Mouse (Mus musculus) heart, embryonic 14.5 days (tissue): ENCODE measurements around the gene Slc25a42. TPM values are rescaled to one million over a fixed set of nuclear protein-coding genes. Genes with fewer than 3 reads are reported as not detected.
"Not testable (repeated sequence)": the region's sequence is repeated elsewhere in the genome, so short reads cannot be mapped to it uniquely, and the experiment has no call there.

Experiments used
- ATAC-seq: fragments of 200-750 bp; cut with Nextera tagmentation; 2 replicates; pipeline ENCODE4 v1.8.0; 2017; ENCODE audit warnings: low read depth, moderate TSS enrichment; ENCODE audit not compliant: insufficient number of reproducible peaks, insufficient read depth, low FRiP score
- H3K27ac ChIP-seq, 2 experiments: fragments of 200-500 bp in 1 of 2; fragments of 300-500 bp in 1 of 2; sonication (generic) in 1 of 2; replicated peaks in 1 of 2; 2 replicates each; pipeline ENCODE4 v1.5.1; 2012 to 2014; ENCODE audit warnings: low read depth in 2 of 2, low read length in 2 of 2, control low read depth in 1 of 2, mild to moderate bottlenecking in 1 of 2, mixed read lengths in 1 of 2; ENCODE audit not compliant: control insufficient read depth in 1 of 2, insufficient read depth in 1 of 2
- H3K27me3 ChIP-seq: fragments of 300-500 bp; sonication (generic); 2 replicates; pipeline ENCODE4 v1.6.1; 2014; ENCODE audit warnings: mild to moderate bottlenecking, low read length, control low read depth; ENCODE audit not compliant: control insufficient read depth, insufficient read depth
- H3K36me3 ChIP-seq: fragments of 300-500 bp; sonication (generic); 2 replicates; pipeline ENCODE4 v1.6.1; 2014; ENCODE audit warnings: mild to moderate bottlenecking, control low read depth, low read length, mixed read lengths; ENCODE audit not compliant: control insufficient read depth, insufficient read depth
- H3K4me1 ChIP-seq, 2 experiments: fragments of 200-500 bp in 1 of 2; fragments of 300-500 bp in 1 of 2; sonication (generic) in 1 of 2; 2 replicates each; pipeline ENCODE4 v1.6.1; 2012 to 2014; ENCODE audit warnings: low read length in 2 of 2, control low read depth in 1 of 2, mixed read lengths in 1 of 2; ENCODE audit not compliant: control insufficient read depth in 2 of 2, insufficient read depth in 2 of 2
- H3K4me2 ChIP-seq: fragments of 300-500 bp; sonication (generic); 2 replicates; pipeline ENCODE4 v1.6.1; 2014; ENCODE audit warnings: mild to moderate bottlenecking, low read length
- H3K4me3 ChIP-seq, 2 experiments: fragments of 200-500 bp in 1 of 2; fragments of 300-500 bp in 1 of 2; sonication (generic) in 1 of 2; 2 replicates each; pipeline ENCODE4 v1.5.1; 2012 to 2014; ENCODE audit warnings: low read length in 2 of 2, mild to moderate bottlenecking in 2 of 2, control low read depth in 1 of 2, low read depth in 1 of 2, moderate library complexity in 1 of 2; ENCODE audit not compliant: control insufficient read depth in 1 of 2, insufficient read depth in 1 of 2
- H3K9ac ChIP-seq: fragments of 300-500 bp; sonication (generic); 2 replicates; pipeline ENCODE4 v1.6.1; 2014; ENCODE audit warnings: mild to moderate bottlenecking, low read length
- H3K9me3 ChIP-seq: fragments of 300-500 bp; sonication (generic); 2 replicates; pipeline ENCODE4 v1.6.1; 2016; ENCODE audit warnings: low read length, control low read depth; ENCODE audit not compliant: control insufficient read depth
- WGBS: fragments of 180-500 bp; shearing (Covaris S2); extraction: QIAGEN DNeasy Blood & Tissue Kit; methylation state at CpG from one replicate; pipeline ENCODE4 v1.1.7; 2014; 5-methylcytosine and 5-hydroxymethylcytosine counted together
- polyA plus RNA-seq: library from polyadenylated mRNA; unstranded; fragments of >200 nt; fragmentation: Nextera tagmentation; extraction: Ambion mirVana; gene quantifications from 2 replicates; pipeline ENCODE4 v1.2.1, GENCODE M21; 2014

Slc25a42 gene
- polyA plus RNA-seq, 1 experiment from 2014 or later, result 7.1 TPM

- H3K4me1 ChIP-seq, result peaks cover 14% of the 10 kb centered on the region in 2 experiments
- not testable (repeated sequence) for H3K4me3 ChIP-seq, H3K27ac ChIP-seq, H3K36me3 ChIP-seq, ATAC-seq, H3K4me2 ChIP-seq, H3K27me3 ChIP-seq, H3K9me3 ChIP-seq, H3K9ac ChIP-seq
- 59% methylated on average over 3 of the region's 3 CpGs for whole genome bisulfite sequencing
Observed at GRCm38 (mm10) chr8:70216161-70216560, 4.1 kb upstream of the Slc25a42 start.

DNA sequence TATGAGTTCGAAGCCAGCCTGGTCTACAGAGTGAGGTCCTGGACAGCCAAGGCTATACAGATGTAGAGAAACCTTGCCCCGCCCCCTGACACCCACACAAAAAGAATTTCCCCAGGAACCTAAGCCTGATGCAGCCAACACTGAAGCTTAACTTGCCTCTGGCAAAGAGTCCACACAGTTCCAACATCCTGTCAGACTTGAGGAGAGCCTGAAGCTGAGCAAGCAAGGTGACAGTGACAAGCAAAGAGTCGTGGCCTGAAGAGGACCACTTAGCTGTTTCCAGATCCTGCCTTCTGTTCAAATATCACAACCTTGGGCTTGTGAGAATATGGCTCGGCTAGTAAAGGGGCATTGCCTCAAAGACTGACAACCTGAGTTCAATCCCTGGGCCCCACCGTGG, 3.0 kb upstream of the Slc25a42 start:
- ATAC-seq, result no peak
- Histone ChIP-seq H3K4me3 (no peak overlapping the region), H3K4me1 (peaks cover 11 to 17% of the 10 kb centered on the region in 2 experiments), H3K27me3 (no peaks in the 10 kb centered on the region), H3K27ac (no peak overlapping the region), H3K4me2 (no peak overlapping the region), H3K9ac (no peak overlapping the region), H3K9me3 (no peaks in the 10 kb centered on the region), H3K36me3 (no peaks in the 10 kb centered on the region)
- 56% methylated on average over 5 of the region's 5 CpGs for WGBS

DNA sequence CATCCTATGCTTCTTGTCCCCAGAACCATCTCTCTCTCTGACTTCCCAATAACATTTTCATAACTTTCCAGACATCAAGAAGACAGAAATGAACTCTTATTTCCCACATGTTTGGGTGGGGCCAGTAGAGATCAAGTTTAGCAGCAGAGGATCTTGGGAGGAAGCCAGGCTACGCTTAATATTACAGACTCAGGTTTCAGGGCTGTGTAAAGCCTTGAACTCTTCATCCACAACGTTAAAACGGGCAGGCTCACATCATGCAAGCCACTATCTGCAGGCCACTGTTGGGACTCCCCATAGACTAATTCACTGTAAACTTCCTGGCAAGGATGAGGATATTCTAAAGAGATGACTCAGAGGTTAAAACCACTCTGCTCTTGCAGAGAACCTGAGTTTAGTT, 2.3 kb upstream of the Slc25a42 start:
- H3K9ac ChIP-seq, result no peak overlapping the region
- H3K27ac ChIP-seq, result no peak overlapping the region
- H3K9me3 ChIP-seq, result no peaks in the 10 kb centered on the region
- no peak for ATAC-seq
- no peak overlapping the region for H3K4me2 ChIP-seq
- H3K36me3 ChIP-seq, result no peaks in the 10 kb centered on the region
- H3K27me3 ChIP-seq, result no peaks in the 10 kb centered on the region
- H3K4me1 ChIP-seq, result peaks cover 9 to 17% of the 10 kb centered on the region in 2 experiments
- H3K4me3 ChIP-seq, result no peak overlapping the region
- 66% methylated on average over 3 of the region's 3 CpGs for WGBS

DNA sequence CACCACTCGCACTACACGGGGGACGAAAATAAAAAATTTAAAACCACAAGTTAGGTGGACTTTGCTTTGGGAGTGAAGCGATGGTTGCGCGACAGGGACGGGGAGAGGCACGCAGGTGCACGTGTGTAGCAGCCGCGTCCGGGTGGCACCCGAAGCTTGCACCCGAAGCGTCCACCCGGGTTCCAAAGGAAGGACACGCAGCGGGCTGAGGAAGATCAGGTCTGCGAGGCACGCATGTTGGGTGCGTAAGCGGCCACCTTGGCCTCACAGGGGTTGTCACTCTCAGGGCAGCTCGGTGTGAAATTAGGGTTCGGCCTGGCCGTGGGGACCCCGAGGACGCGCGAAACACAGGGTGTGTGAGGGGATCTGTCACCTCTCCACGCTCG, 386 bp downstream of the Slc25a42 start:
- peak overlapping the region; percentile 59 to 79 for H3K4me3 ChIP-seq
- ATAC-seq, result no peak
- peak overlapping the region; percentile 88 for H3K4me2 ChIP-seq
- 2% methylated on average over 30 of the region's 31 CpGs for WGBS
- H3K4me1 ChIP-seq, result peaks cover 7 to 17% of the 10 kb centered on the region in 2 experiments
- peak overlapping the region; percentile 74 for H3K9ac ChIP-seq
- H3K27ac ChIP-seq, result peak overlapping the region; percentile 29; a peak in 2 of 4 replicates
- H3K36me3 ChIP-seq, result no peaks in the 10 kb centered on the region
- H3K27me3 ChIP-seq, result no peaks in the 10 kb centered on the region
- H3K9me3 ChIP-seq, result no peaks in the 10 kb centered on the region

DNA sequence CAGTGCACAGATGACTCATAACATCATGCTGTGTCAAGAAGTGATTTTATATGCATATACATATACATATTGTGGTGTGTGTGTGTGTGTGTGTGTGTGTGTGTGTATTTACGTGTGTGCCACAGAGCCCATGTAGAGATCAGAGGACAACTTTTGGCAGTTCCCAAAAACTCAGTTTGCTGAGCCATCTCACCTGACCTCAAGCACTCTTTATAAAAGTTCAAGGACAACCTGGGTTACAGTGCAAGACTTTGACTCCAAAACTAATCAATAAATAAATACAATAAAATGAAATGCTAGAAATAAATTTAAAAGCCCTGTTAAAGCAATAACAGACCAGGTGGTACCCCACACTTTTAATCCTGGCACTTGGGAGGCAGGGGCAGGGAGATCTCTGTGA, 830 bp downstream of the Slc25a42 start:
- no peaks in the 10 kb centered on the region for H3K27me3 ChIP-seq
- ATAC-seq, result no peak
- H3K27ac ChIP-seq, result no peak overlapping the region
- no peaks in the 10 kb centered on the region for H3K36me3 ChIP-seq
- H3K9ac ChIP-seq, result peak overlapping the region; percentile 74
- peaks cover 7 to 17% of the 10 kb centered on the region in 2 experiments for H3K4me1 ChIP-seq
- WGBS, result 75% methylated on average over 1 of the region's 1 CpGs
- H3K9me3 ChIP-seq, result no peaks in the 10 kb centered on the region
- H3K4me2 ChIP-seq, result peak overlapping the region; percentile 88
- H3K4me3 ChIP-seq, result peak overlapping the region; percentile 59 to 79

GRCm38 (mm10) chr8:70210538-70210937, 1.6 kb downstream of the Slc25a42 start:
- H3K9ac ChIP-seq, result peak overlapping the region; percentile 74
- no peak overlapping the region for H3K4me3 ChIP-seq
- WGBS, result 16% methylated on average over 8 of the region's 8 CpGs

GRCm38 (mm10) chr8:70208130-70208529, 4.0 kb downstream of the Slc25a42 start:
- H3K9ac ChIP-seq, result no peak overlapping the region
- peaks cover 12 to 28% of the 10 kb centered on the region in 2 experiments for H3K4me1 ChIP-seq
- no peaks in the 10 kb centered on the region for H3K36me3 ChIP-seq
- H3K27me3 ChIP-seq, result no peaks in the 10 kb centered on the region
- no peak overlapping the region for H3K27ac ChIP-seq
- 34% methylated on average over 1 of the region's 1 CpGs for WGBS
- no peak for ATAC-seq
- no peaks in the 10 kb centered on the region for H3K9me3 ChIP-seq
- H3K4me2 ChIP-seq, result no peak overlapping the region
- no peak overlapping the region for H3K4me3 ChIP-seq

More at GRCm38 (mm10) chr8:70210538-70210937, 1.6 kb downstream of the Slc25a42 start:
- Histone ChIP-seq H3K4me1 (peaks cover 7 to 17% of the 10 kb centered on the region in 2 experiments), H3K4me2 (peak overlapping the region; percentile 88), H3K9me3 (no peaks in the 10 kb centered on the region), H3K27me3 (no peaks in the 10 kb centered on the region), H3K36me3 (no peaks in the 10 kb centered on the region), H3K27ac (peak overlapping the region in 1 of 2 experiments; percentile 41; a peak in 3 of 4 replicates)
- ATAC-seq, result no peak

- Histone ChIP-seq H3K9ac (peak overlapping the region; percentile 18), H3K36me3 (no peaks in the 10 kb centered on the region), H3K9me3 (no peaks in the 10 kb centered on the region), H3K27me3 (no peaks in the 10 kb centered on the region), H3K4me3 (no peak overlapping the region), H3K4me1 (peaks cover 4 to 21% of the 10 kb centered on the region in 2 experiments), H3K4me2 (peak overlapping the region; percentile 21), H3K27ac (peak overlapping the region; percentile 92 to 95)
- no peak for ATAC-seq
- WGBS, result 32% methylated on average over 1 of the region's 1 CpGs
Observed at GRCm38 (mm10) chr8:70204757-70205156, 7.3 kb downstream of the Slc25a42 start.
